Mouse (Mus musculus) hindbrain, postnatal 0 days (tissue): Measurements from ENCODE around the gene Sh3pxd2a. TPM values are rescaled to one million over a fixed set of nuclear protein-coding genes. Genes with fewer than 3 reads are reported as not detected.

Experiments
- ATAC-seq: fragments of 200-750 bp; cut with Nextera tagmentation; 2 replicates; pipeline ENCODE4 v1.8.0; 2017; ENCODE audit warnings: mild to moderate bottlenecking, moderate TSS enrichment, moderate library complexity
- DNase-seq: peaks from one replicate; pipeline ENCODE4 v3.0.0-alpha.2; 2015; ENCODE audit warnings: low spot score
- H3K27ac ChIP-seq: fragments of 300-500 bp; sonication (generic); 2 replicates; pipeline ENCODE4 v1.5.1; 2014; ENCODE audit warnings: mild to moderate bottlenecking
- H3K27me3 ChIP-seq: fragments of 300-500 bp; sonication (generic); 2 replicates; pipeline ENCODE4 v1.6.1; 2014; ENCODE audit warnings: low read length, mixed read lengths; ENCODE audit not compliant: insufficient read depth
- H3K36me3 ChIP-seq: fragments of 300-500 bp; sonication (generic); 2 replicates; pipeline ENCODE4 v1.6.1; 2014; ENCODE audit warnings: low read length, mixed read lengths; ENCODE audit not compliant: insufficient read depth
- H3K4me1 ChIP-seq: fragments of 300-500 bp; sonication (generic); 2 replicates; pipeline ENCODE4 v1.6.1; 2014; ENCODE audit warnings: antibody characterized with exemption, low read length, mixed read lengths; ENCODE audit not compliant: insufficient read depth
- H3K4me2 ChIP-seq: fragments of 300-500 bp; sonication (generic); 2 replicates; pipeline ENCODE4 v1.6.1; 2014; ENCODE audit warnings: low read depth, mild to moderate bottlenecking, low read length, moderate library complexity, mixed read lengths
- H3K4me3 ChIP-seq: fragments of 300-500 bp; sonication (generic); 2 replicates; pipeline ENCODE4 v1.5.1; 2014; ENCODE audit warnings: low read length
- H3K9ac ChIP-seq: fragments of 300-500 bp; sonication (generic); replicated peaks from 2 replicates; pipeline ENCODE4 v1.6.1; 2014; ENCODE audit warnings: mild to moderate bottlenecking, low read length, moderate library complexity, mixed read lengths
- H3K9me3 ChIP-seq: fragments of 300-500 bp; sonication (generic); 2 replicates; pipeline ENCODE4 v1.6.1; 2016; ENCODE audit warnings: low read length, mixed read lengths
- CTCF ChIP-seq: IDR thresholded peaks from 2 replicates; pipeline ENCODE4 v1.5.1; 2016; ENCODE audit warnings: antibody characterized with exemption, control low read depth, low read depth
- WGBS: fragments of 180-500 bp; shearing (Covaris S2); extraction: QIAGEN DNeasy Blood & Tissue Kit; methylation state at CpG from one replicate; pipeline ENCODE4 v1.1.7; 2014; 5-methylcytosine and 5-hydroxymethylcytosine counted together
- polyA plus RNA-seq: library from polyadenylated mRNA; unstranded; fragments of >200 nt; fragmentation: Nextera tagmentation; extraction: Ambion mirVana; gene quantifications from 2 replicates; pipeline ENCODE4 v1.2.1, GENCODE M21; 2015
- total RNA-seq: library from RNA; depleted of rRNA; stranded (reverse); fragments of >200 nt; gene quantifications from 2 replicates; pipeline ENCODE4 v1.2.3, GENCODE M21; 2014

Gene Sh3pxd2a
- total and polyA plus RNA-seq, 2 experiments from 2014 or later, result 1.8 to 25.5 TPM

- Histone ChIP-seq H3K27me3 (no peaks in the 10 kb centered on the region), H3K36me3 (no peaks in the 10 kb centered on the region), H3K4me3 (no peak overlapping the region), H3K4me2 (no peak overlapping the region), H3K4me1 (peaks cover 8% of the 10 kb centered on the region), H3K9me3 (no peaks in the 10 kb centered on the region), H3K27ac (no peak overlapping the region), H3K9ac (no peak overlapping the region)
- DNase-seq (no peak), ATAC-seq (no peak)
- 84% methylated on average over 7 of the region's 7 CpGs for whole genome bisulfite sequencing
- no peak for TF ChIP-seq CTCF
Measured at GRCm38 (mm10) chr19:47423632-47424031, 40.6 kb downstream of the Sh3pxd2a start.

GRCm38 (mm10) chr19:47421128-47421898 is 42.9 kb downstream of the Sh3pxd2a start:
- DNase-seq (peak; percentile 71), ATAC-seq (peak; percentile 34; the same call in 1 of the 2 replicates)
- no peak overlapping the region for H3K4me3 ChIP-seq
- peak overlapping the region; percentile 28; the same call in 1 of the 2 replicates for H3K27ac ChIP-seq
- TF ChIP-seq CTCF, result no peak
- no peaks in the 10 kb centered on the region for H3K36me3 ChIP-seq
- H3K4me2 ChIP-seq, result no peak overlapping the region
- no peak overlapping the region for H3K9ac ChIP-seq
- peaks cover 8% of the 10 kb centered on the region for H3K4me1 ChIP-seq
- H3K27me3 ChIP-seq, result no peaks in the 10 kb centered on the region
- no peaks in the 10 kb centered on the region for H3K9me3 ChIP-seq
- 48% methylated on average over 14 of the region's 14 CpGs for whole genome bisulfite sequencing

- TF ChIP-seq CTCF, result no peak
- no peaks in the 10 kb centered on the region for H3K27me3 ChIP-seq
- H3K4me3 ChIP-seq, result no peak overlapping the region
- peaks cover 8% of the 10 kb centered on the region for H3K4me1 ChIP-seq
- no peak overlapping the region for H3K9ac ChIP-seq
- WGBS, result 63% methylated on average over 11 of the region's 11 CpGs
- no peak overlapping the region for H3K4me2 ChIP-seq
- peak overlapping the region; percentile 28; the same call in 1 of the 2 replicates for H3K27ac ChIP-seq
- no peak for DNase-seq
- H3K9me3 ChIP-seq, result no peaks in the 10 kb centered on the region
- no peak for ATAC-seq
- no peaks in the 10 kb centered on the region for H3K36me3 ChIP-seq
Measured at GRCm38 (mm10) chr19:47420539-47420938, 43.7 kb downstream of the Sh3pxd2a start.

- no peak for ATAC-seq
- H3K27ac ChIP-seq, result no peak overlapping the region
- no peaks in the 10 kb centered on the region for H3K27me3 ChIP-seq
- no peak overlapping the region for H3K4me3 ChIP-seq
- DNase-seq, result peak; percentile 72
- WGBS, result 40% methylated on average over 8 of the region's 8 CpGs
- no peak for TF ChIP-seq CTCF
- no peaks in the 10 kb centered on the region for H3K36me3 ChIP-seq
- H3K4me1 ChIP-seq, result peaks cover 18% of the 10 kb centered on the region
- H3K9me3 ChIP-seq, result no peaks in the 10 kb centered on the region
- H3K4me2 ChIP-seq, result no peak overlapping the region
- H3K9ac ChIP-seq, result no peak overlapping the region
Measured at GRCm38 (mm10) chr19:47419208-47419607, 45.0 kb downstream of the Sh3pxd2a start.

- Histone ChIP-seq H3K36me3 (no peaks in the 10 kb centered on the region), H3K27ac (no peak overlapping the region), H3K9ac (no peak overlapping the region), H3K4me3 (no peak overlapping the region), H3K9me3 (no peaks in the 10 kb centered on the region), H3K27me3 (no peaks in the 10 kb centered on the region), H3K4me1 (peaks cover 20% of the 10 kb centered on the region), H3K4me2 (no peak overlapping the region)
- DNase-seq (no peak), ATAC-seq (no peak)
- no peak for TF ChIP-seq CTCF
- WGBS, result 89% methylated on average over 12 of the region's 12 CpGs
Measured at GRCm38 (mm10) chr19:47416161-47416560, 48.0 kb downstream of the Sh3pxd2a start.

GRCm38 (mm10) chr19:47414142-47414905 is 49.9 kb downstream of the Sh3pxd2a start:
- no peaks in the 10 kb centered on the region for H3K36me3 ChIP-seq
- H3K27ac ChIP-seq, result no peak overlapping the region
- no peaks in the 10 kb centered on the region for H3K27me3 ChIP-seq
- ATAC-seq, result peak; percentile 46; the same call in 1 of the 2 replicates
- no peak overlapping the region for H3K9ac ChIP-seq
- 0 out of 2 replicates have a peak, but pooled peaks have one; percentile 2 for TF ChIP-seq CTCF
- peaks cover 19% of the 10 kb centered on the region for H3K4me1 ChIP-seq
- H3K9me3 ChIP-seq, result no peaks in the 10 kb centered on the region
- 41% methylated on average over 13 of the region's 13 CpGs for WGBS
- no peak overlapping the region for H3K4me2 ChIP-seq
- peak; percentile 44 for DNase-seq
- H3K4me3 ChIP-seq, result no peak overlapping the region
